Mouse (Mus musculus): ENCODE measurements at regions not wholly inside any gene's neighbourhood (a gene's known extent, or its start where the extent isn't known, plus 50 kb on each side); places are given as distances from the start of the nearest gene placed in this dataset.
"Not testable (repeated sequence)": the region's sequence is repeated elsewhere in the genome, so short reads cannot be mapped to it uniquely, and the experiment has no call there.

- DNase-seq, result no peak
Observed at GRCm38 (mm10) chr17:50407249-50407990, 101.8 kb upstream of the Plcl2 start.

DNA sequence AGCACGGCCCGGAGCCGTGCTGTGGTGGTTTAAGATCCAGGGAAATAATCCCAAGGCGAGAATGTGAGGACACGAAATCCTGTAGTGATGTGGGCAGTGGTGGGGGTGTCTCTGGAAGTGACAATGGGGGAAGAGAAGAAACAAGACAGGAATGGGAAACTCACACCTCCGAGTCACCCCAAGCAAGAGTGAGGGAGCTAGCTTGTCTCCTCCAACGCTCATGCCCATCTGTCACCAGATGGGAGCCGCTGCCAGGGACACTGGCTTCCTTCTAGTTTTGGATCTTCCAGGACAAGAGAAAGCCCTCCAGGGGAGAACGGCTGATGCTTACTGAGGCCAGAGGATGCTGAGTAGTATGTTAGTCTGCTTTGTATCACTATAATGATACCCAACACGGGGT is 100.6 kb upstream of the Plcl2 start:
- DNase-seq, result no peak

DNA sequence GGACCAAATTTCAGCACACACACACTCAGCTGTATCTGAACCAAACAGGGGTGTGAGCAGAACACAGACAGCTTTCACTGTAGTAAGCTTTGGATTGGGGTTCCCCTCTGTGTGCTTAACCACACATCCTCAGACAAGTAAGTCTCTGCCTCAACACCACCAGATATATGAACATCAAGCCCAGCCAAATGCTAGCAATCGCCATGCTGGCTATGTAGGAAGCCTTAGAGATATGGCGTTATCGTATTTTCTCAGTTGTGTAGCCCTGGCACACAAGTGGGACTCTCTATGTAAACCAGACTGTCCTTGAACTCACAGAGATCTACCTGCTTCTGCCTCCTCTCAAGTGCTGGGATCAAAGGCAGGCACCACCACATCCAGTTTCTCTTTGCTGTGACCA is 99.9 kb upstream of the Plcl2 start:
- no peak for DNase-seq

- no peak for DNase-seq
Observed at GRCm38 (mm10) chr17:50409895-50410294, 99.3 kb upstream of the Plcl2 start.

- no peak for DNase-seq
Observed at GRCm38 (mm10) chr17:50410296-50410695, 98.9 kb upstream of the Plcl2 start.

DNA sequence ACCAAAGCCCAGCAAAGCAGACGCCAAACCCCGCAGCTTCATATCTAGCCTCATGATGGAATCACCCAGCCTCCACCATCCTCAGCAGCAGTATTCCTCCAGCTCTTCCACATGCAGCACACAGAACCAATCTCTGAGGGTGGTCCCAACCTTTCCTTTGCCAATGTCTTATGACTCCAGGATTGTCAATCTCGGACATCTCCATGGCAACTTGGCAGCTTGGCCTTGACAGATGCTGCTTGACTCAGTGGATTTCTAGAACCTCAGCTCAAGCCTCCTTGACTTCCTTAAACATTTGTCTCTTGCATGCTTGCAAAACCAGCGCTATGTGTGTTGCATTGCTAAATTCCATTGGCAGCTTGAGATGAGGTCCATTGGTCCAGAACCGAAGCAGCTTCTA is 96.8 kb upstream of the Plcl2 start:
- DNase-seq, result no peak

- DNase-seq, result no peak
Observed at GRCm38 (mm10) chr17:50413916-50414315, 95.3 kb upstream of the Plcl2 start.

GRCm38 (mm10) chr17:50415331-50416005 is 93.7 kb upstream of the Plcl2 start:
- peak; percentile 29 for DNase-seq

DNA sequence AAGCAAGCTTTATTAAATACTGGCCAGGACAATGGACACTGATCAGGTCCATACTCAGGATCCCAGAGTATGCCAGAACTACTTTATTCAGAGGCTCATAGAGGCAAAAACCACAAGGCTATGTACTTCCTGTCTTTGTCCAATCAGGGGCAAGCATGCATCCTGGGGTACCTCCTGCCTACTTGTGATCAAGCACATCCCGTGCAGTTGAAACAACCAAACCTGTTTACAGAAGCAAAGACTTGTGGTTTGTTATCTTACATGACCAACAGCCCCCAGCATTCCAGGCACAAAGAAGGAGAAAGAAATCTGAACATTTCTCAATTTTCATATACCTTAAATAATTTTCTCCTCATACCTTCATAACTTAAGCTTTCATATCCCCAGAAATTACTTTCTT is 93.1 kb upstream of the Plcl2 start:
- peak; percentile 16 for DNase-seq

GRCm38 (mm10) chr17:50416538-50417113 is 92.6 kb upstream of the Plcl2 start:
- no peak for DNase-seq

DNA sequence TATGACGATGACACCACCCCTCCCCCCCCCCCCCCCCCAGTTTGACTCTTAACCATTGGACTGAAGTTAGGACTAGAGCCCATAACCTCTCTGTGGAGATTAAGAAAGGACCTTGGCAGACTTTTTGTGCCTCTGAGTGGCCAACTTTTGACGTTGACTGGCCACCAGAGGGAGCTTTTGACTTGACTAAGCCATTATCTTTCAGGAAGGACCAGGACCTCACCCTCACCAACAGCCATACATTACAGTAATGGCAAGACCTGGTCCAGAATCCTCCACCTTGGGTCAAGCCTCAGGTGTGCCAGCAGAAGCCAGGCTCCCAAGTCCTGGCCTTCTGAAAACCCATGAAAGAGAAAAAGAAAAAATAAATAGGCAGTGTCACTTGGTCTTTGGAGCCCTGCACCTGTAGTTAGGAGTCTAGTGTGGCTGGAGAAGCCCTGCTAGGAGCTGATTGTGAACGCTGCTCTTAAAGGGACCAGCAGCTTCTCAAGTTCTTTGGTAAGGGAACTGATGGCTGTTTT is 90.3 kb upstream of the Plcl2 start:
- DNase-seq, result peak; percentile 65

DNA sequence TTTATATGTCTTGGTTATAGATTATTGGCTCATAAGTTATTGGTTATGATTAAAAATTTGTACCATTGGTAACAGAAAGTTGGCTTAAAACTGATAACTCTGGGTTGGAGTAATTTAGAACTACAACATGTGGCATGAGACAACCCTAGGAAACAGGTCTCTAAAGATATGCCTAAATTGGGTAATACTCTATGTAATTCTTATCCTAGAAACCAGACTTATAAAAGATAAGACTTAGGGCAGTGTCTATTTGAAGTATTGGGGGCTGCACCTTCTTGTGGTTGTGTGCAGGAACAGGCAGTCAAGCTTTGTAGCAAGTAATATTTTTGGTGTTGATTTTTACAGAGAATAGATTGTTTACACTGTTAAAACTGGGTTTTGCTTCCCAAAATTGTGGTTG is 89.7 kb upstream of the Plcl2 start:
- DNase-seq, result not testable (repeated sequence)

- DNase-seq, result no peak
Observed at GRCm38 (mm10) chr17:50419966-50420365, 89.2 kb upstream of the Plcl2 start.

- DNase-seq, result no peak
Observed at GRCm38 (mm10) chr17:50420690-50421089, 88.5 kb upstream of the Plcl2 start.

GRCm38 (mm10) chr17:50421476-50421875 is 87.7 kb upstream of the Plcl2 start:
- no peak for DNase-seq

GRCm38 (mm10) chr17:50425110-50425509 is 84.1 kb upstream of the Plcl2 start:
- no peak for DNase-seq

- no peak for DNase-seq
Observed at GRCm38 (mm10) chr17:50425531-50425930, 83.7 kb upstream of the Plcl2 start.

GRCm38 (mm10) chr17:50426146-50426545 is 83.1 kb upstream of the Plcl2 start:
- DNase-seq, result peak; percentile 38

GRCm38 (mm10) chr17:50427331-50428003 is 81.7 kb upstream of the Plcl2 start:
- no peak for DNase-seq

DNA sequence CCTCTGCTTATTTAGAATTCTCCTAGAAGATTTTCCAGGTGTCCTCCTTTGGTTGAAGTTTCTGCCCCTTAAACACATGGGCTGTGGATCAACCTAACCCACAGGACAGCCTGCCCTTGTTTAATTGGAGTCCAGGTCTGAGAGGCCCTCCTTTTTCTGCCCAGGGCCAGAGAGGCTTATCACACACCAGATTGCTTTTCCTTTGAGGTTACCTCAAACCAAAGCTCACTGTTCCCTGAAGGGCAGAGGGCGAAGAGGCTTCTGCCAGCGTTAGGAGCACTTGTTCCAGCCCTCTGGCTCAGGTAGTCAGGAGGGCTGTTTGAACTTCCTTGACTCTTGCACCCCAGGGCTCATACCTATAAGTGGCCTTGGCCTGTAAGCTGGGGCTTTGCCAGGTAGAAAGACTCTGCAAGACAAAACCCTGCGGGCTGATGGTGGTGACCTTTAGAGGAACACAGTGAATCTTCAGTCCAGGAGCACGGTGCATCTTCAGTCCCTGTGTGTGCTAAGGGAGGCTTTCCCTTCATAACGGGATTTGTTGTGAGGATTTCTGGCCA is 81.1 kb upstream of the Plcl2 start:
- DNase-seq, result no peak

DNA sequence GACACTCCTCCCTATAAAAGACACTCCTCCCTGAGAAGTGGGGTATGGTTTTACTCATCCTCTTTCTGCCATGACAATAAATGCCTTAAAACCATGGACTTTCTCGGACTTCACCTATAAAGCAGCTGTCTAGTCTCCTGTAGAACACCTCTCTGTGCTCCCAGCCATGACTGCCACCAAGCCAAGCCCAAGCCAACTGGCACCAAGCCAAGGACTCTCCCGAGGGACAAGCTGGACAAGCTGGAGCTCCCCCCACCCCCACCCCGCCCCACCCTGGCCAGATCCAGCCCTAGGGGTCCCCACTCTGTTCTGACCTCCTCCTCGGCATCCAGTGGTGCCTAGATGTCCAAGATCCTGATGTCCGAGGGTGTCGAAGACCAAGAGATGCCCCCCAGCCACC is 76.6 kb upstream of the Plcl2 start:
- DNase-seq, result no peak

GRCm38 (mm10) chr17:50438960-50439359 is 70.2 kb upstream of the Plcl2 start:
- DNase-seq, result no peak

- DNase-seq, result no peak
Observed at GRCm38 (mm10) chr17:50439365-50439764, 69.8 kb upstream of the Plcl2 start.

All from thymus, postnatal 25 days (tissue).